Mouse (Mus musculus): ENCODE results near the gene Nae1. TPM values are rescaled to one million over a fixed set of nuclear protein-coding genes. Genes with fewer than 3 reads are reported as not detected.
A peak's percentile ranks its signal among the peaks of the same experiment; 100 is the strongest.

Gene Nae1
- total RNA-seq, 1 experiment, result 42.8 TPM

DNA sequence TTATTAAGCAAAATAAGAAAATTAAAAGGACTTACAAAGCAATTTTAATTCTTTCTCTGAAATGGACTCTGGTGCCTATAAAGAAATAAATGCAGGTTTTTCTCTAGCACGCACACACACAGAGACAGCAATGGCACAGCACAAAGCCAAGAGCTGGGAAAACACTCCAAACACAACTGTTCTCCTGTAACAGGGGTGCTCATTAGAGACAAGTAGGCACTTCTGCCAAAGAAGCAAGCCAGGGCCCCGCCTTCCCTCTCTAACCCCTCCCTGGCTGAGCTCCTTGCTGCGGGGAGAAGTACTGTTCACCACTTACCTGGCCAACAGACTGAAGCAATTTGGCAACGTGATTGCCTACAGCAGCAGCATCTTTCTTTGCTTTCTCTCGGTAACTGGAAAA, 16.6 kb downstream of the Nae1 start:
- in situ Hi-C loops (cut with MboI; ENCODE audit: low sequenced_read_pairs in 2 of 2, unreplicated experiment in 2 of 2), result no loop called here
- Histone ChIP-seq H3K4me3 (ENCODE audit: insufficient read depth in 1 of 2, low read depth in 1 of 2, low read length in 2 of 2, poor library complexity in 1 of 2, severe bottlenecking in 1 of 2) (no peak overlapping the region), H3K4me1 (ENCODE audit: control insufficient read depth in 2 of 2, insufficient read depth in 2 of 2, low read length in 2 of 2, poor library complexity in 1 of 2) (no peaks in the 10 kb centered on the region), H3K36me3 (ENCODE audit: control insufficient read depth, insufficient read depth, low read length, poor library complexity, severe bottlenecking) (peaks cover 2% of the 10 kb centered on the region; the same call in 1 of the 2 replicates), H3K9ac (ENCODE audit: insufficient read depth, low read depth, low read length, poor library complexity, severe bottlenecking) (no peak overlapping the region), H3K27ac (ENCODE audit: insufficient read depth, low read depth, low read length, poor library complexity, severe bottlenecking) (no peak overlapping the region), H3K9me3 (ENCODE audit: control insufficient read depth, insufficient read depth, low read depth, low read length) (no peaks in the 10 kb centered on the region)
- no peak for TF ChIP-seq ZNF384 (IDR thresholded peaks at IDR 0.05; ENCODE audit: low read depth, low read length)
- TF ChIP-seq MAFK (IDR thresholded peaks at IDR 0.05; ENCODE audit: insufficient read depth, low read depth, low read length), result no peak
- TF ChIP-seq HCFC1 (IDR thresholded peaks at IDR 0.05; ENCODE audit: borderline replicate concordance, insufficient read depth, low read length), result no peak
- TF ChIP-seq CHD2 (IDR thresholded peaks at IDR 0.05; ENCODE audit: low read depth, low read length), result no peak
- TF ChIP-seq ZC3H11A (IDR thresholded peaks at IDR 0.05; ENCODE audit: borderline replicate concordance, low read depth, low read length), result no peak
- DNase-seq (ENCODE audit: low read depth, low spot score), result no peak

GRCm38 (mm10) chr8:104510134-104510533, 24.3 kb downstream of the Nae1 start:
- no peak for DNase-seq (ENCODE audit: low read depth, low spot score)
- H3K27ac ChIP-seq (ENCODE audit: insufficient read depth, low read depth, low read length, poor library complexity, severe bottlenecking), result no peak overlapping the region
- H3K9me3 ChIP-seq (ENCODE audit: control insufficient read depth, insufficient read depth, low read depth, low read length), result no peaks in the 10 kb centered on the region
- H3K4me3 ChIP-seq (ENCODE audit: insufficient read depth in 1 of 2, low read depth in 1 of 2, low read length in 2 of 2, poor library complexity in 1 of 2, severe bottlenecking in 1 of 2), result no peak overlapping the region
- in situ Hi-C loops (cut with MboI; ENCODE audit: low sequenced_read_pairs in 2 of 2, unreplicated experiment in 2 of 2), result no loop called here
- no peak overlapping the region for H3K9ac ChIP-seq (ENCODE audit: insufficient read depth, low read depth, low read length, poor library complexity, severe bottlenecking)
- no peak for TF ChIP-seq MAFK (IDR thresholded peaks at IDR 0.05; ENCODE audit: insufficient read depth, low read depth, low read length)
- TF ChIP-seq HCFC1 (IDR thresholded peaks at IDR 0.05; ENCODE audit: borderline replicate concordance, insufficient read depth, low read length), result no peak
- no peak for TF ChIP-seq ZNF384 (IDR thresholded peaks at IDR 0.05; ENCODE audit: low read depth, low read length)
- no peak for TF ChIP-seq ZC3H11A (IDR thresholded peaks at IDR 0.05; ENCODE audit: borderline replicate concordance, low read depth, low read length)
- no peak for TF ChIP-seq CHD2 (IDR thresholded peaks at IDR 0.05; ENCODE audit: low read depth, low read length)
- H3K36me3 ChIP-seq (ENCODE audit: control insufficient read depth, insufficient read depth, low read length, poor library complexity, severe bottlenecking), result no peaks in the 10 kb centered on the region; the same call in 1 of the 2 replicates
- H3K4me1 ChIP-seq (ENCODE audit: control insufficient read depth in 2 of 2, insufficient read depth in 2 of 2, low read length in 2 of 2, poor library complexity in 1 of 2), result peaks cover 0 to 2% of the 10 kb centered on the region in 2 experiments; a peak in 1 of 4 replicates

- Histone ChIP-seq H3K36me3 (ENCODE audit: control insufficient read depth, insufficient read depth, low read length, poor library complexity, severe bottlenecking) (no peaks in the 10 kb centered on the region; the same call in 1 of the 2 replicates), H3K4me1 (ENCODE audit: control insufficient read depth in 2 of 2, insufficient read depth in 2 of 2, low read length in 2 of 2, poor library complexity in 1 of 2) (peaks cover 0 to 2% of the 10 kb centered on the region in 2 experiments; a peak in 1 of 4 replicates), H3K27ac (ENCODE audit: insufficient read depth, low read depth, low read length, poor library complexity, severe bottlenecking) (no peak within 1 kb of the TSS), H3K4me3 (ENCODE audit: insufficient read depth in 1 of 2, low read depth in 1 of 2, low read length in 2 of 2, poor library complexity in 1 of 2, severe bottlenecking in 1 of 2) (peak within 1 kb of the TSS; percentile 70 to 72), H3K9ac (ENCODE audit: insufficient read depth, low read depth, low read length, poor library complexity, severe bottlenecking) (peak within 1 kb of the TSS; percentile 79), H3K9me3 (ENCODE audit: control insufficient read depth, insufficient read depth, low read depth, low read length) (no peaks in the 10 kb centered on the region)
- TF ChIP-seq HCFC1 (IDR thresholded peaks at IDR 0.05; ENCODE audit: borderline replicate concordance, insufficient read depth, low read length) (no peak), ZC3H11A (IDR thresholded peaks at IDR 0.05; ENCODE audit: borderline replicate concordance, low read depth, low read length) (no peak), CHD2 (IDR thresholded peaks at IDR 0.05; ENCODE audit: low read depth, low read length) (no peak), MAFK (IDR thresholded peaks at IDR 0.05; ENCODE audit: insufficient read depth, low read depth, low read length) (no peak), ZNF384 (IDR thresholded peaks at IDR 0.05; ENCODE audit: low read depth, low read length) (no peak)
- in situ Hi-C loops (cut with MboI; ENCODE audit: low sequenced_read_pairs in 2 of 2, unreplicated experiment in 2 of 2), result no loop called here
- DNase-seq (ENCODE audit: low read depth, low spot score), result peak; percentile 24
These were observed 25.1 kb downstream of the Nae1 start, which contains the start of gene Terb1 for GRCm38 (mm10) chr8:104509061-104510006. Gene Terb1, minus strand, starts transcription at chr8:104509910.

- Histone ChIP-seq H3K9me3 (ENCODE audit: control insufficient read depth, insufficient read depth, low read depth, low read length) (no peaks in the 10 kb centered on the region), H3K36me3 (ENCODE audit: control insufficient read depth, insufficient read depth, low read length, poor library complexity, severe bottlenecking) (no peaks in the 10 kb centered on the region), H3K4me3 (ENCODE audit: insufficient read depth in 1 of 2, low read depth in 1 of 2, low read length in 2 of 2, poor library complexity in 1 of 2, severe bottlenecking in 1 of 2) (no peak overlapping the region), H3K4me1 (ENCODE audit: control insufficient read depth in 2 of 2, insufficient read depth in 2 of 2, low read length in 2 of 2, poor library complexity in 1 of 2) (no peaks in the 10 kb centered on the region), H3K9ac (ENCODE audit: insufficient read depth, low read depth, low read length, poor library complexity, severe bottlenecking) (no peak overlapping the region), H3K27ac (ENCODE audit: insufficient read depth, low read depth, low read length, poor library complexity, severe bottlenecking) (no peak overlapping the region)
- no peak for DNase-seq (ENCODE audit: low read depth, low spot score)
- TF ChIP-seq CHD2 (IDR thresholded peaks at IDR 0.05; ENCODE audit: low read depth, low read length) (no peak), MAFK (IDR thresholded peaks at IDR 0.05; ENCODE audit: insufficient read depth, low read depth, low read length) (no peak), HCFC1 (IDR thresholded peaks at IDR 0.05; ENCODE audit: borderline replicate concordance, insufficient read depth, low read length) (no peak), ZC3H11A (IDR thresholded peaks at IDR 0.05; ENCODE audit: borderline replicate concordance, low read depth, low read length) (no peak), ZNF384 (IDR thresholded peaks at IDR 0.05; ENCODE audit: low read depth, low read length) (no peak)
- in situ Hi-C loops (cut with MboI; ENCODE audit: low sequenced_read_pairs in 2 of 2, unreplicated experiment in 2 of 2), result no loop called here
These were observed 55.3 kb downstream of the Nae1 start for GRCm38 (mm10) chr8:104479091-104479490.
